Comparison of ENCODE assay signal across 31 mouse cellular contexts in the genomic region with DNA sequence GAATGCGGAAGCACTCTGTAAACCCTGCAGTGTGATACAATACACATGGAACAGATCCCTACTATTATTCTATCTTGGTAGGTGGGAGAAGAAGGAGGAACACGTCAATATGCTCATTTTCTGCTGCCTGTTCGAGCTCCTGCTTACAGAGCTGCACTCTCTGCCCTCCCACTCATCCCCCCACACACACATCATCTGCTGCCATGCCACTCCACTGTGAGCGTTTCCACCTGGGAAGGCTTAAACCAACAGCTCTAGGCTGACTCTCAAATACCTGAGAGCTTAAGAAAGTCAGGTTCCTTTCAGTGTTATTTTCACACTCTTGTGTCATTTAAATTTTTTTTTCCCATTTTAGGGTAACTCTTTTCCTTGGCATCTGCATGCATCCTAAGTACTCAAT. TPM values are rescaled to one million over a fixed set of nuclear protein-coding genes. Genes with fewer than 3 reads are reported as not detected.
DNase-seq lines count a peak whose midpoint lies in the region; ATAC-seq lines count a peak whose summit lies in the region.
"Had no signal": no experiment of that assay in that cellular context is flagged by ENCODE, and none has a peak within 500 bp of the region (broad histone marks: within the 10 kb centered on the region; RNA-seq: fewer than 3 reads in every experiment).

No protein-coding gene starts in this region.

- WGBS in kidney, embryonic 14.5 days, result 33% methylated on average over 4 of the region's 4 CpGs

- no peak overlapping the region for H3K27ac ChIP-seq in kidney, embryonic 14.5 days (ENCODE audit: low read depth, low read length)
- H3K27ac ChIP-seq: embryonic facial prominence, embryonic 13.5 days; forebrain, embryonic 13.5 days; heart, embryonic 10.5 days; hindbrain, embryonic 14.5 days; limb, embryonic 12.5 days; macrophage; midbrain, embryonic 15.5 days; neural tube, embryonic 12.5 days had no signal

- DNase-seq in kidney, postnatal 14 days, result no peak
- DNase-seq in layer of hippocampus, adult 11-12 months (ENCODE audit: low spot score), result peak; percentile 3
- no peak for DNase-seq in layer of hippocampus, adult 9-10 months (ENCODE audit: low spot score)
- DNase-seq in right cerebral cortex, adult 2 months (ENCODE audit: low spot score in 2 of 2), result peak; percentile 1 to 5
- DNase-seq in right cerebral cortex, postnatal 14 days, result no peak
- DNase-seq in ovary, adult 18-20 months (ENCODE audit: low spot score), result no peak
- DNase-seq: adrenal gland, postnatal 36 days; cerebellum, adult 11-12 months; cerebellum, postnatal 10 days; gastrocnemius, postnatal 10 days; heart, postnatal 4 days; liver, postnatal 0 days; retina, postnatal 1 day; spleen, adult 18-20 months had no signal

- H3K9ac ChIP-seq in kidney, embryonic 14.5 days (ENCODE audit: low read depth, low read length), result no peak overlapping the region
- H3K9ac ChIP-seq: embryonic facial prominence, embryonic 13.5 days; forebrain, embryonic 13.5 days; hindbrain, embryonic 14.5 days; limb, embryonic 12.5 days; liver, postnatal 0 days; midbrain, embryonic 15.5 days; neural tube, embryonic 12.5 days had no signal

- no peak overlapping the region for H3K4me2 ChIP-seq in kidney, embryonic 14.5 days (replicated peaks; ENCODE audit: low read depth, low read length)
- H3K4me2 ChIP-seq: embryonic facial prominence, embryonic 13.5 days; forebrain, embryonic 13.5 days; hindbrain, embryonic 14.5 days; limb, embryonic 12.5 days; liver, embryonic 11.5 days; midbrain, embryonic 15.5 days; neural tube, embryonic 12.5 days had no signal

- H3K27me3 ChIP-seq in kidney, embryonic 14.5 days (ENCODE audit: control insufficient read depth, insufficient read depth, low read length), result no peaks in the 10 kb centered on the region
- H3K27me3 ChIP-seq: embryonic facial prominence, embryonic 13.5 days; forebrain, embryonic 13.5 days; limb, embryonic 12.5 days; midbrain, embryonic 15.5 days; neural tube, embryonic 12.5 days had no signal

- H3K4me3 ChIP-seq in kidney, embryonic 14.5 days (ENCODE audit: low read length), result no peak overlapping the region
- H3K4me3 ChIP-seq: embryonic facial prominence, embryonic 13.5 days; forebrain, embryonic 13.5 days; heart, embryonic 10.5 days; limb, embryonic 12.5 days; midbrain, embryonic 15.5 days; neural tube, embryonic 12.5 days had no signal

- ATAC-seq in kidney, embryonic 14.5 days (ENCODE audit: low FRiP score, low TSS enrichment), result peak; percentile 78; the same call in 1 of the 2 replicates
- ATAC-seq: forebrain, embryonic 13.5 days; liver, postnatal 0 days; lung, postnatal 0 days; midbrain, embryonic 15.5 days; Patski had no signal

- H3K36me3 ChIP-seq in kidney, embryonic 14.5 days (ENCODE audit: control insufficient read depth, insufficient read depth, low read length), result no peaks in the 10 kb centered on the region
- H3K36me3 ChIP-seq: embryonic facial prominence, embryonic 13.5 days; heart, embryonic 10.5 days; limb, embryonic 12.5 days; midbrain, embryonic 15.5 days; neural tube, embryonic 12.5 days had no signal

- H3K4me1 ChIP-seq in kidney, embryonic 14.5 days (ENCODE audit: control insufficient read depth, insufficient read depth, low read length), result no peaks in the 10 kb centered on the region
- H3K4me1 ChIP-seq: embryonic facial prominence, embryonic 13.5 days; forebrain, embryonic 13.5 days; heart, embryonic 10.5 days; limb, embryonic 12.5 days; midbrain, embryonic 15.5 days; neural tube, embryonic 12.5 days had no signal

- H3K9me3 ChIP-seq in kidney, embryonic 14.5 days (ENCODE audit: control insufficient read depth, low read length), result no peaks in the 10 kb centered on the region
- H3K9me3 ChIP-seq: embryonic facial prominence, embryonic 13.5 days; forebrain, embryonic 13.5 days; heart, embryonic 10.5 days; limb, embryonic 12.5 days; midbrain, embryonic 15.5 days; neural tube, embryonic 12.5 days had no signal

RNA-seq across cellular contexts. Expression of a gene that starts 6.9 kb away (rescaled TPM):
- not detected in 2 replicates for polyA plus RNA-seq in kidney, embryonic 14.5 days (2014; fragmentation: Nextera tagmentation; extraction: Ambion mirVana)
- polyA plus RNA-seq: cortical plate, adult 2 months; embryonic facial prominence, embryonic 13.5 days; forebrain, embryonic 13.5 days; heart, embryonic 10.5 days; heart, embryonic 16.5 days; hindbrain, embryonic 14.5 days; intestine, embryonic 14.5 days; large intestine, adult 2 months; limb, embryonic 12.5 days; liver, embryonic 11.5 days; liver, postnatal 0 days; lung, postnatal 0 days; macrophage; midbrain, embryonic 15.5 days; neural tube, embryonic 12.5 days; Patski; testis, adult 2 months had no signal

Comparison
In these comparisons a context has a peak if more than half of its experiments do, and no peak if none do; other contexts are left out.
1. DNase-seq: peak in layer of hippocampus, adult 11-12 months (single experiment) and right cerebral cortex, adult 2 months (2 of 2); none in kidney, postnatal 14 days (single experiment), layer of hippocampus, adult 9-10 months (single experiment), right cerebral cortex, postnatal 14 days (single experiment) and ovary, adult 18-20 months (single experiment).